Mouse (Mus musculus) limb, embryonic 13.5 days (tissue): ENCODE measurements around the gene Igfbp7. TPM values are rescaled to one million over a fixed set of nuclear protein-coding genes. Genes with fewer than 3 reads are reported as not detected.
"Not testable (repeated sequence)": the region's sequence is repeated elsewhere in the genome, so short reads cannot be mapped to it uniquely, and the experiment has no call there.

Experiments used
- ATAC-seq: fragments of 200-750 bp; cut with Nextera tagmentation; 2 replicates; pipeline ENCODE4 v1.8.0; 2017; ENCODE audit warnings: low read depth, moderate number of reproducible peaks, moderate TSS enrichment; ENCODE audit not compliant: low FRiP score
- H3K27ac ChIP-seq: fragments of 300-500 bp; sonication (generic); 2 replicates; pipeline ENCODE4 v1.5.1; 2015; ENCODE audit warnings: inconsistent platforms, mild to moderate bottlenecking, moderate library complexity
- H3K27me3 ChIP-seq: fragments of 300-500 bp; sonication (generic); 2 replicates; pipeline ENCODE4 v1.6.1; 2015; ENCODE audit warnings: mild to moderate bottlenecking, inconsistent platforms
- H3K36me3 ChIP-seq: fragments of 300-500 bp; sonication (generic); 2 replicates; pipeline ENCODE4 v1.6.1; 2015; ENCODE audit warnings: inconsistent platforms, mild to moderate bottlenecking, moderate library complexity
- H3K4me1 ChIP-seq: fragments of 300-500 bp; sonication (generic); 2 replicates; pipeline ENCODE4 v1.6.1; 2015; ENCODE audit warnings: inconsistent platforms
- H3K4me2 ChIP-seq: fragments of 300-500 bp; sonication (generic); replicated peaks from 2 replicates; pipeline ENCODE4 v1.6.1; 2015; ENCODE audit warnings: inconsistent platforms, mild to moderate bottlenecking, moderate library complexity
- H3K4me3 ChIP-seq: fragments of 300-500 bp; sonication (generic); 2 replicates; pipeline ENCODE4 v1.5.1; 2015; ENCODE audit warnings: moderate library complexity, mild to moderate bottlenecking, inconsistent platforms
- H3K9ac ChIP-seq: fragments of 300-500 bp; sonication (generic); 2 replicates; pipeline ENCODE4 v1.6.1; 2015; ENCODE audit warnings: mild to moderate bottlenecking, inconsistent platforms
- H3K9me3 ChIP-seq: fragments of 300-500 bp; sonication (generic); 2 replicates; pipeline ENCODE4 v1.6.1; 2016; ENCODE audit warnings: inconsistent platforms
- WGBS: fragments of 180-500 bp; shearing (Covaris S2); methylation state at CpG from one replicate; pipeline ENCODE4 v1.1.7; 2015; 5-methylcytosine and 5-hydroxymethylcytosine counted together
- polyA plus RNA-seq: library from polyadenylated mRNA; unstranded; fragments of >200 nt; fragmentation: Nextera tagmentation; extraction: Ambion mirVana; gene quantifications from 2 replicates; pipeline ENCODE4 v1.2.1, GENCODE M21; 2015

Igfbp7 gene
- polyA plus RNA-seq, 1 experiment from 2014 or later: 33.4 TPM

- no peak overlapping the region for H3K4me3 ChIP-seq
- no peak overlapping the region for H3K4me2 ChIP-seq
- no peak overlapping the region for H3K27ac ChIP-seq
- H3K9ac ChIP-seq: no peak overlapping the region
- 85% methylated on average over 9 of the region's 9 CpGs for WGBS
- no peaks in the 10 kb centered on the region for H3K27me3 ChIP-seq
- peaks cover 9% of the 10 kb centered on the region; the same call in 1 of the 2 replicates for H3K4me1 ChIP-seq
- no peaks in the 10 kb centered on the region for H3K36me3 ChIP-seq
- ATAC-seq: no peak
- no peaks in the 10 kb centered on the region for H3K9me3 ChIP-seq
Measured at GRCm38 (mm10) chr5:77431068-77431467, 23.2 kb upstream of the Igfbp7 start.

- Histone ChIP-seq H3K4me1 (peaks cover 9% of the 10 kb centered on the region; the same call in 1 of the 2 replicates), H3K36me3 (no peaks in the 10 kb centered on the region), H3K9me3 (no peaks in the 10 kb centered on the region), H3K27ac (no peak overlapping the region), H3K4me2 (no peak overlapping the region), H3K4me3 (no peak overlapping the region), H3K9ac (no peak overlapping the region), H3K27me3 (no peaks in the 10 kb centered on the region)
- no peak for ATAC-seq
- WGBS: 41% methylated on average over 11 of the region's 11 CpGs
Measured at GRCm38 (mm10) chr5:77430471-77430870, 22.6 kb upstream of the Igfbp7 start.

DNA sequence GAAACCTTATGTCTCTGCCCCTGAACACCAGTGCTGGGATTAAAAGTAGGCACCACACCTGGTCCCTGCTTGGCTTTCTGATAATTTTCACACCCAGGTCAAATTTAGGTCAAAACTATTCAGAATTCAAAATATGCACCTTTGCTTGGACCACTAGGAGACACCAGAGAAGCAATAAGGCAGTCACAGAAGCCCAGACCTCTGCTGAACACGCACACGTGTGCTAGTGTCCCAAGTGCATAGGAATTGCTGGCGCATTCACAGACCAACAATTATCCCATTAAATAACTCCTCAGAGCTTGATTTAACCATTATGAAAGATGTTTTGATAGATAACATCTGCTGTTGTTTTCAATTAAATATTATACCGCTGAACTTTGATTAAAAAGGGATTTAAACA lies 22.2 kb upstream of the Igfbp7 start:
- 62% methylated on average over 4 of the region's 4 CpGs for WGBS
- Histone ChIP-seq H3K4me1 (peaks cover 9% of the 10 kb centered on the region; the same call in 1 of the 2 replicates), H3K27ac (no peak overlapping the region), H3K36me3 (no peaks in the 10 kb centered on the region), H3K4me2 (no peak overlapping the region), H3K27me3 (no peaks in the 10 kb centered on the region), H3K4me3 (no peak overlapping the region), H3K9ac (no peak overlapping the region), H3K9me3 (no peaks in the 10 kb centered on the region)
- ATAC-seq: no peak

GRCm38 (mm10) chr5:77428526-77428925 lies 20.7 kb upstream of the Igfbp7 start:
- WGBS: 75% methylated on average over 4 of the region's 4 CpGs
- no peak overlapping the region for H3K4me3 ChIP-seq
- H3K27me3 ChIP-seq: no peaks in the 10 kb centered on the region
- no peaks in the 10 kb centered on the region for H3K36me3 ChIP-seq
- H3K4me1 ChIP-seq: peaks cover 7% of the 10 kb centered on the region; the same call in 1 of the 2 replicates
- H3K9ac ChIP-seq: no peak overlapping the region
- H3K4me2 ChIP-seq: no peak overlapping the region
- no peak for ATAC-seq
- no peak overlapping the region for H3K27ac ChIP-seq
- H3K9me3 ChIP-seq: no peaks in the 10 kb centered on the region

GRCm38 (mm10) chr5:77427986-77428385 lies 20.1 kb upstream of the Igfbp7 start:
- H3K27me3 ChIP-seq: no peaks in the 10 kb centered on the region
- H3K36me3 ChIP-seq: no peaks in the 10 kb centered on the region
- 76% methylated on average over 5 of the region's 5 CpGs for WGBS
- no peak overlapping the region for H3K4me3 ChIP-seq
- no peaks in the 10 kb centered on the region for H3K9me3 ChIP-seq
- no peak overlapping the region for H3K9ac ChIP-seq
- no peak overlapping the region for H3K4me2 ChIP-seq
- peaks cover 7% of the 10 kb centered on the region; the same call in 1 of the 2 replicates for H3K4me1 ChIP-seq
- no peak for ATAC-seq
- H3K27ac ChIP-seq: no peak overlapping the region

DNA sequence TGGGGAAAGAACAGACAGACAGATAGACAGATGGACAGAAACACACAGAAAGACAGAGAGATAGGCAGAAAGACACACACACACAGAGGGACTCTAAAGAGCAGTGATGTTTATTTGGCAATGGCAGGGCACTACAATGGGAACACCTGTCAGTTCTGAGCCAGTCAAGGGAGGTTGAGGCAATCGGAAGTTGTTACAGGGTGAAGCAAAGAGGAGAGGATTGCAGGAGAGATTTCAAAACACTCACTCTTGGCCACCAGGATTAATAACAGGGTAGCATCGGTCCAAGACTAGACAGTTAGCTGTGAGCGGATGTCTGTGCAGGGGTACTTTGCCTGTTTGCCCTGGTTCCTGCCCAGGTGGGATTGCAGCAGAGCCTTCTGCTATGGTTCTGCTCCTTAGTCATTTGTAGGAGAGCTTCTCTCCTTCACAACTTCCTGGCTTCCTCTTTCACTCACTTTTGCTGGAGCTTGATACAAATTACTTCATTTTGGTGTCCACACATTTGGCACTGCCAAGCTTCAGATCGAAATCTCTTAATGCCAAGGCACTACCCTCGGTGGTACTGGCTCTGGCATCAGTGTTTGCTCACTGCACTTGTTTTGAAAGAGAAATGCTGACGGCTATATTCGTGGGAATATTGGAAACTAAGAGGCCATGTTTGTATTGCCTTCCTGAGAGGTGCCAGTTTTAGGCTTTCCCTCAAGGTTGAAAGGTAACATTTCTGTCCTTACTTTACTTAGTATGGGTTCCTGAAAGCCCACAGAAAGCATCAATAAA lies 18.1 kb upstream of the Igfbp7 start:
- H3K27me3 ChIP-seq: no peaks in the 10 kb centered on the region
- no peaks in the 10 kb centered on the region for H3K9me3 ChIP-seq
- no peak overlapping the region for H3K27ac ChIP-seq
- H3K36me3 ChIP-seq: no peaks in the 10 kb centered on the region
- no peak overlapping the region for H3K4me3 ChIP-seq
- WGBS: 78% methylated on average over 7 of the region's 7 CpGs
- H3K4me2 ChIP-seq: no peak overlapping the region
- no peak for ATAC-seq
- H3K4me1 ChIP-seq: peaks cover 7% of the 10 kb centered on the region; the same call in 1 of the 2 replicates
- H3K9ac ChIP-seq: no peak overlapping the region

GRCm38 (mm10) chr5:77419537-77419936 lies 11.7 kb upstream of the Igfbp7 start:
- not testable (repeated sequence) for H3K27me3 ChIP-seq, H3K9me3 ChIP-seq, H3K4me1 ChIP-seq, H3K9ac ChIP-seq, H3K4me3 ChIP-seq, H3K27ac ChIP-seq, ATAC-seq, H3K36me3 ChIP-seq, H3K4me2 ChIP-seq
- 77% methylated on average over 4 of the region's 4 CpGs for whole genome bisulfite sequencing

- no peaks in the 10 kb centered on the region for H3K9me3 ChIP-seq
- WGBS: 76% methylated on average over 6 of the region's 6 CpGs
- no peaks in the 10 kb centered on the region for H3K36me3 ChIP-seq
- no peaks in the 10 kb centered on the region for H3K4me1 ChIP-seq
- H3K4me3 ChIP-seq: no peak overlapping the region
- H3K27me3 ChIP-seq: no peaks in the 10 kb centered on the region
- no peak overlapping the region for H3K9ac ChIP-seq
- H3K4me2 ChIP-seq: no peak overlapping the region
- ATAC-seq: no peak
- H3K27ac ChIP-seq: no peak overlapping the region
Measured at GRCm38 (mm10) chr5:77416058-77416457, 8.2 kb upstream of the Igfbp7 start.

DNA sequence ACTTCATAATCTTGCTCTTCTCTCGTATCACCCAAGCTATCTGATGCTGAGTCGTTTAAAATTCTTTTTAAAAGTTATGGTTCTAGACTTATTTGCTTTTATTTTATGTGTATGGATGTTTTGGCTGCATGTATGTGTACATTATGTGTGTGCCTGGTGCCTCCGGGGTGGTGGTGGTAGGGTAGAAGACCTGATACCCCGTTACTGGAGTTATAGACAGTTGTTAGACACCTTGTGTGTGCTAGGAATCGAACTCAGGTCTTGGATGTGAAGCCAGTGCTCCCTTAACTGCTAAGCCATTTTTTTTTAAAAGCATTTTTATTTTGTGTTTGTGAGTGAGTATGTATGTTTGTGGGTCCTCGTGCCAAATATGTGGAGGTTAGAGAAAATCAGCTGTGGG lies 689 bp upstream of the Igfbp7 start:
- Histone ChIP-seq H3K36me3 (no peaks in the 10 kb centered on the region), H3K27ac (no peak overlapping the region), H3K27me3 (peaks cover 31% of the 10 kb centered on the region), H3K9me3 (0 out of 2 replicates have a peak, but pooled peaks cover 2% of the 10 kb centered on the region), H3K4me3 (no peak overlapping the region; the same call in 1 of the 2 replicates), H3K4me1 (peaks cover 5% of the 10 kb centered on the region; the same call in 1 of the 2 replicates), H3K4me2 (peak overlapping the region; percentile 92; the same call in 1 of the 2 replicates), H3K9ac (no peak overlapping the region)
- no peak for ATAC-seq
- WGBS: 89% methylated on average over 6 of the region's 6 CpGs

DNA sequence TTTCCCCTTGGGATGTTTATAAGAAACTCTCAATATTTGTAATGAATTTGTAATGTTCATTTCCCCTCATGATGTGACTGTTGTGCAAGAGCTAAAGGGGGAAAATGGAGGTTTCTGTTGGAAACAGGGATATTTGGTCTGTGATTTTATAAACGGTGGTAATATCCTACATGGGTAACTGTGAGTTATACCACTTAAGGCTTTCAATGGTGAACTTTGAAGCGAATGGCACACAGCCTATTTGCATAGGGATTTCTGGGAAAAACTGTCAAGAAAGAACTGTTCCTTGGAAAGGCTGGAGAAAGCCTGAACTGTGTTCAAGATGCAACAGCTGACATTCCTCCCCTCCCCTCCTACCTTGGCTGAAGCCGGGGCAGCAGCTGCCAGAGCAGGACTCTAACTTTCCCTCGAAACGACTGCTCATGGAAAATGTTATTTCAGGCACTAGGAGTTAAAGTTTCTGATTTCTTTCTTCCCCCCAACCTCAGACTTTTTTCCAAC lies 1.4 kb downstream of the Igfbp7 start:
- Histone ChIP-seq H3K4me3 (peak overlapping the region; percentile 64), H3K27ac (0 out of 2 replicates have a peak overlapping the region, but pooled peaks have one; percentile 2), H3K9ac (no peak overlapping the region), H3K4me2 (peak overlapping the region; percentile 92), H3K27me3 (peaks cover 38% of the 10 kb centered on the region), H3K4me1 (peaks cover 5% of the 10 kb centered on the region; the same call in 1 of the 2 replicates), H3K9me3 (0 out of 2 replicates have a peak, but pooled peaks cover 2% of the 10 kb centered on the region), H3K36me3 (no peaks in the 10 kb centered on the region)
- 41% methylated on average over 5 of the region's 5 CpGs for WGBS
- no peak for ATAC-seq

DNA sequence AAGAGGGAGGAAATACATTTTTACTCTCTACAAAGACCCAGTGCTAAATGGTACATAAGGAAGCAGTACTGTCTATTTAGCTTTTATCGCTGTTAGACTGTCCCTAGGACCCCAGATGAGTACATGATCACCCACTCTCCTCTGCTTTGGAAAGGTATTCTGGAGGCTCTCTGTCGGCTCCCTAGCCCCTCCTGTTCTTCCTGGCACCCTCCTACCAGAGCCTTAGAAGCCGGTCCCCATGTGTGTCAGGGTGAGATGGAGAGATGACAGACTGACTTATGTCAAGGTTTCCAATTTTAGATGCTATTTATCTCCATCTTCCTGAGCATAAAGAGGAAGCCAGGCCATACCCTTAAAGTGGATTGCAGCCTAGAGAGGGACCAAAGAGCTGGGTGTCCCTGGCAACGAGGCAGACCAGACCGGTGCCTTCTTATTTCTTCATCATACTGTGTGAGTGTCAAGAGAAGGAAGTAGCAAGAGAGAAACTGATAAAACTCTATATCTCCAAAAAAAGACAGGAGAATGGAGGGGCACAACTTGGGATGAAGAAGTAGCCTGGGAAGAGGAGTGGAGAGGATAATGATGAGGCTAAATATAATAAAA lies 2.3 kb downstream of the Igfbp7 start:
- H3K27me3 ChIP-seq: peaks cover 41% of the 10 kb centered on the region
- WGBS: 60% methylated on average over 5 of the region's 5 CpGs
- 0 out of 2 replicates have a peak, but pooled peaks cover 2% of the 10 kb centered on the region for H3K9me3 ChIP-seq
- peaks cover 5% of the 10 kb centered on the region; the same call in 1 of the 2 replicates for H3K4me1 ChIP-seq
- H3K27ac ChIP-seq: no peak overlapping the region
- ATAC-seq: no peak
- no peaks in the 10 kb centered on the region for H3K36me3 ChIP-seq
- no peak overlapping the region for H3K9ac ChIP-seq
- H3K4me2 ChIP-seq: no peak overlapping the region
- H3K4me3 ChIP-seq: no peak overlapping the region

GRCm38 (mm10) chr5:77404941-77405340 lies 2.9 kb downstream of the Igfbp7 start:
- 0 out of 2 replicates have a peak, but pooled peaks cover 2% of the 10 kb centered on the region for H3K9me3 ChIP-seq
- H3K4me2 ChIP-seq: no peak overlapping the region
- 67% methylated on average over 10 of the region's 10 CpGs for WGBS
- H3K27ac ChIP-seq: no peak overlapping the region
- H3K36me3 ChIP-seq: no peaks in the 10 kb centered on the region
- no peak for ATAC-seq
- no peak overlapping the region for H3K4me3 ChIP-seq
- peaks cover 41% of the 10 kb centered on the region for H3K27me3 ChIP-seq
- H3K4me1 ChIP-seq: peaks cover 8% of the 10 kb centered on the region
- no peak overlapping the region for H3K9ac ChIP-seq
